Mouse (Mus musculus) kidney, postnatal 14 days (tissue): ENCODE data around the gene Zfp1.
A peak's percentile ranks its signal among the peaks of the same experiment; 100 is the strongest.

Experiments used
- DNase-seq: peaks from one replicate; pipeline ENCODE4 v3.0.0; 2022; ENCODE audit warnings: mixed read lengths

Zfp1 gene

GRCm38 (mm10) chr8:111643264-111644141 lies at the start of gene Zfp1:
Gene Zfp1 (plus strand): TSS chr8:111643401.
- DNase-seq, result peak; percentile 95

DNA sequence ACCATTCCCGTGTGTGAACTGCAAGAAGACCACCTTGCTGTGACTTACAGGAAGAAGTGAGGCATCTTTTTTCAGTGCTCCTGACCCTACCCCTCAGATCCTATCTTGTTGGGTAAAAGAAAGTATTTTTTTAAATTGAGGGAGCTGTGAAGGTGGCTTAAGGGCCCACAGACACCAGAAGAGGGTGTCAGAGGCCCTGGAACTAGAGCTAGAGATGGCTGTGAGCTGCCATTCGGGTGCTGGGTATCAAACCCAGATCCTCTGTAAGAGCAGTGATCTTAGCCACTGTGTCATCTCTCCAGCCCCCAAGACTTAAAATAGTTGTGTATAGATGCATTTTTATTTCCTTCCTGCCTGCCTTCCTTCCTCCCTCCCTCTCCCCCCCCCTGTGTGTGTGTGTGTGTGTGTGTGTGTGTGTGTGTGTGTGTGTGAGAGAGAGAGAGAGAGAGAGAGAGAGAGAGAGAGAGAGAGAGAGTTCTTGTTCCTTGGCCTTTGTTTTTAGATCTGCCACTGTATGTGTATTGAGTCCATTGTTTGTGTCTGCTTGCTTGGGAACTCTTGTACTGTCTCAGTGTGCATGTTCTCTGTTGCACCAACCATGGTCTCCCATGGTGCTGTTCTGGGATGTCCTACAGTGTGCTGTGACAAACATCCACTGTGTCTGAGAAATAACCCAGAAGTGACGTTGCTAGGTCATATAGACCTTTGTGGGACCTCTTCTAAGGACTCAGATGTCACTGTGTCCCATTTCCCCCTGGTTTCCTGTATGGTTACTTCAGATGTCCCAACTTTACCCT lies 49.0 kb upstream of the Zfp1 start:
- DNase-seq, result no peak

GRCm38 (mm10) chr8:111594951-111595350 lies 48.2 kb upstream of the Zfp1 start:
- no peak for DNase-seq

GRCm38 (mm10) chr8:111595712-111596484 lies 47.3 kb upstream of the Zfp1 start:
- DNase-seq, result peak; percentile 60

- no peak for DNase-seq
These were observed 46.7 kb upstream of the Zfp1 start for GRCm38 (mm10) chr8:111596485-111596821.

DNA sequence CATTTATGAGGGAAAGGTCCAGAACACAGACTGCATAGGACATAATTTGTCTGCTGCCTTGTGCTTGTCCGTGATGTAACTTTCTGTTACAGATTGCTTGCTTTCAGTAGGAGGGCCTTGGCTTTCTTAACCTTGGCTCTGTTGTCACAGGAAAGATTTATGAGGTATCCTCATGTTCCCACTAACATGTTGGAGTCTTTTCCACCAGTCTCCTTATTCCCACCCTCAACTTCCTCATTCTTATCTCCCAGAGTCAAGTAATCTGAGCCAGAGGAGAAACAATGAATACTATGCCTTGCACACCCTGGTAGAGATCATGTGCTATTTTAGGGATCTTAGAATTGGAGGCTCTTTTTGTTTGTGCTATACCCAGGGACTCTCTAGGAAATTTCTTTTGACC lies 45.9 kb upstream of the Zfp1 start:
- DNase-seq, result peak; percentile 68

GRCm38 (mm10) chr8:111599707-111600444 lies 43.3 kb upstream of the Zfp1 start:
- DNase-seq, result no peak

DNA sequence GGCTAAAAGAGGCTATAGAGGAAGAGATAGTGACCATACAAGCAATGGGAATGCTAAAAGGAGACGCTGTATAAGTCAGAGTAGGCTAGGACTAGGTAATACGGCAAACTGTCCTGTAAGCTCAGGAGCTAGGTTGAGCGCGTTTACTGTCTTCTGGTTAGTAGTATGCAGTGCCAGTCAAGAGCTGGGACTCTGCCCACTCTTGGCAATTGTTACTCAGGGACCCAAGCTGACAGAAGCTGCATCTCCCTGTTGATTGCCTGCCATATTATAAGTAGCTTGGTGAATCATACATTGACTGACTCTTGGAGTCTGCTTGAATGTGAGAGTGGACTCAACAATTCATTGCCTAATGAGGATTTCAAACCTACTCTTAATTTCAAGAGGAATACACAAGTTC lies 41.2 kb upstream of the Zfp1 start:
- DNase-seq, result no peak

GRCm38 (mm10) chr8:111604986-111605385 lies 38.2 kb upstream of the Zfp1 start:
- DNase-seq, result no peak

DNA sequence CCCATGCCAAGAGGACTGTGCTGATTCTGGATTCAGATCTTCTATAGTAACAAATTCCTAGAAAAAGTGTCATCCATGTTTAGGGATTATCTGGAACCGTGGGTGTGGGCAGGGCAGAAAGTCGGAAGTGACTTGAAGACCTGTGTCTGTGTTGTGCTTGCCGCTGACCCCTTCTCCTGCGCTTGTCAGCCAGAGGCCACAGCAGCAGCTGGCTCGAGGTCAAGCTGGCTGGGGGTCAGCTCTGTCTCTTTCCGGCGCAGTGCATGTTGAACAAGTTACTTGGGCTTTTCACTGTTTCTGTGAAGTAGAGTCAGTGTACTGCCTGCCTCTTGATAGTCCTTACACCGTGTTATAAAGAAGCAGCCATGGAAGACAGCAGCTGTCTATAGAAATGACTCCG lies 36.2 kb upstream of the Zfp1 start:
- DNase-seq, result peak; percentile 39

GRCm38 (mm10) chr8:111607414-111607813 lies 35.8 kb upstream of the Zfp1 start:
- DNase-seq, result no peak

GRCm38 (mm10) chr8:111613181-111613580 lies 30.0 kb upstream of the Zfp1 start:
- no peak for DNase-seq

DNA sequence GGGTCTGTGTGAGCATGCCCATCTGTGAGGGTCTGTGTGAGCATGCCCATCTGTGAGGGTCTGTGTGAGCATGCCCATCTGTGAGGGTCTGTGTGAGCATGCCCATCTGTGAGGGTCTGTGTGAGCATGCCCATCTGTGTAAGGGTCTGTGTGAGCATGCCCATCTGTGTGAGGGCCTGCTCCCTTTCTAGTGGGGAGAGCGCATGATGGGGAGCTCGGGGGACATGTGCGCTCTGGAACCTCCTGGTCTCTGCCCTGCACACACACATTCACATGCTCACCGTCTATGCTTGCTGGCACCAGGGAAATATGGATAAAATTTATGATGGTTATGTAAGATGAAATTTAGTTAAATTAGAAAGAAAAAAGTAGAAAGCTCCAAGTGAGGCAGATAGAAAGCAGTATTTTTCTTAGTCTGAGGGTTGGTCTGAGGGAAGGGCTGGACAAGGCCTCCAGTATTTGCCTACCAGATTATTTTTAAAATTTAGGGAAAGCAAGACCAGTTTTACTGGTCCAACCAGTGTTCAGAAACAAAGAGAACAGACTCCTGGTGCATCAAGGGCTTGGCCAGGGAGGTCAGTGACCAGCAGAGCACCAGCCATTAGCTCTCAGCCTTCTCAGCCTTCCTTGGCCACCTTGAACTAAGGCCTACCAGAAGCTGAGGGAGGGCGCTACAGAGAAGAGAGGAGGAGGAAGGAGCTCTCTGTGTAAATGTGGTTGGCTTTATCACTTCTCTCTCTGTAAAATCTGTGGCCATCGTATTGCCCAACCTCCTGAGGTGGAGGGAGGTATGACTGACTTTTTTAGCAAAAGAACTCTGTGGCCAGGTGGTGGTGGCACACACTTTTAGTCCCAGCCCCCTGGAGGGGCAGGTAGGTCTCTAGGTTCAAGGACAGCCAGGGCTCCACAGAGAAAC lies 28.2 kb upstream of the Zfp1 start:
- no peak for DNase-seq

DNA sequence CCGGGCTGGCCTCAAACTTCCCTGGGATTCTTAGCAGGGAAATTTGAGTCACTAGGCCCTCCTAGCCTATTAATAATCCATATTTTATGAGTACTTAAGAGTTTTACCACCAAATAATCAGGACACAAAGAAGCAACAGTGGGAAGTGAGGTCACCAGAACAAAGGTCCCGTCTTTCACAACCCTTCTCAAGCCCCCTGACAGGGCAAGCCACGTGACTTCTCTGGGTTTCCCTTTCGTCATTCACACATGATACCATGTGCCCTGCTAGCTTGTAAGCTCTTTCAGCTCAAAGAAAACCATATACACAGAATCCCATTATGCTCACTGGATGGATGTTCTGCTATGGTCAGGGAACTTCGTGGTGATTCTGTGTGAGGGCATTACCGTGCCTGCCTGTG lies 25.4 kb upstream of the Zfp1 start:
- DNase-seq, result no peak

- DNase-seq, result no peak
These were observed 24.9 kb upstream of the Zfp1 start for GRCm38 (mm10) chr8:111618273-111618672.

DNA sequence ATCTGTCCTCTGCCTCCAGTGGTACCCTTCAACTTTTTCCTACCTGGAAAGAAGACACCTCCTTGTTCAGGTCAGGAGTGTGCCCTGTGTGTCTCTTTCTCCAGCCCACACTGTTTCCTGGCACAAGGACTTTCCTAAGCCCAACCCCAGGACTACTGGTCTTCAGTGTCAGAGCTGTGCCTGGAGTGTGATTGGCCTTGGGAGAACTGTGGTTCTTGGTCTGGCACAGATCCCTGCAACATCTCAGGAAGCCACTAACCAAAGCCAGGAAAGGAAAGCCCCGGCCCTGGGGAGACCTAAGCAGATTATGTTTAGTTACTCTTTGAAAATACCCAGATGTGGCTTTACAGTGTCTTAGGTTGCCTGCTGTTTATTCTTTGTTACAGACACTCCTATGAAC lies 23.3 kb upstream of the Zfp1 start:
- DNase-seq, result peak; percentile 46

DNA sequence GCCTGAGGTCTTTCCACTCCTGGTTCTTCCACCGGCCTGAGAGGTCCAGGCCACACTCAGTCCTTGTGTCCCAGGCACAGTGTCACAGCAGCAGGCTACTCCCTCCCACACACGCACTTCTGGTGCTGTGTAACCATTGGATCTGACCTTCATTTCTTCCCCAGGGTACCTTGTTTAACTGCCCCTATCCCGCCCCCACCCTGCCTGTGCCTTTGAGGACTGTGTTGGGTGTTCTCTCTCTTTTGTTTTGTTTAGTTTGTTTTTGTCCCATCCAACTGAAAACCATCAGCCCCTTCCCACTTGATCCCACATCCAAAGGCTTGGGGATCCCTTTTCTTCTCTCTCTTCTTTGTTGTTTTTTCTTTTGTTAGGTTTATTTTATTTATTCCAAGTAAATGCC lies 21.1 kb upstream of the Zfp1 start:
- no peak for DNase-seq

GRCm38 (mm10) chr8:111622553-111622952 lies 20.6 kb upstream of the Zfp1 start:
- no peak for DNase-seq

DNA sequence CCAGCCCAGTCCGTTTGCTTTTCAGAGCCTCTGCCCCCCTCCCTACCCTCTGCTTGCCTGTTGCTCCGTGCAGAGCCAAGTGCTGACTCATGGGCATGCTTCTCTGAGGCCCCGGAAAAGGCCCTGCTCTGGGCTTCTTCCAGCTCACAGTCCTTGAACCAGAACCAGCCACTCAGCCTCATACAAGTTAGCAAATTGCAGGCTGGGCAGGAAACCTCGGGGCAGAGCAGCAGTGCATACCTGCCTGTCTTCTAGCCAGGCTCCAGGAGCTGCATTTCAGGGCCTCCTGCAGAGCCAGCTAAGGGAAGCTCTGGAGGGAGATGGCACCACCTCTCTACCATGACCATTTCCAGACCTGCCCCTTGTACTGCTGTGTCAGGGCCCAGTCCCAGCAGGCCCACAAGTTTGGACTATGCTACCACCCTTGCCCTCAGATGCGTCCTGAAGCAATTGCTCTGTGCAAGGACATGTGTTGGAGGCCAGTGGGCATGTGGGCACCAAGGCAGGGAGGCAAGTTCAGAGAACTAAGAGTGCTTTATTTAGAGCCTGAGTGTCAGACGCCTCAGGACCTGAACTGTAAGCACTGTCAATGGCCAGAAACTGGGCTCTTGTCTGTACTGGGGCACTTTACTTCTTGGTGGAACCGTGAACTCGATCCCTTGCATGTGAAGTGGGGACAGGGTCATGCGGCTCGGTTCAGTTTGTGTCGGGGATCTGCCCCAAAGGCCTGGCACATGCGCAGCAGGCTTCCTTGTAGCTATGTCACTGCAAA lies 18.9 kb upstream of the Zfp1 start:
- peak; percentile 86 for DNase-seq

DNA sequence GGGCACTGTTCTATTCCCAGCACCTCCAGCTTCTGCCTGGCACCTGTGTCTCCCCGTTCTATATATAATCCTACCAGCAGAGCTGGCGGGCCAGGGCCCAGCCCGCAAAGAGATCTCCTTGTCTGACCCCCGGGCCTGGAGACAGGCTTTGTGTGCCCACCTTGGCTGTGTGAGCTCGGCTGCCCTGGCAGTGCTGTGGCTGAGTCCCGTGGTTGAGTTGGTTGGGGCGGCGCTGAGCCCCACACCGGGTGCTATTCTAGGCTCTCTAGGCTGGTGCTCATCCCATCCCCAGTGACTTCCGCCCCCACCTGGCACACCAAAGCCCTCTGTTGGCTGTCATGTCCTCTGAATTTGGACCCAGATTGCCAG lies 18.4 kb upstream of the Zfp1 start:
- no peak for DNase-seq
